Mouse (Mus musculus) thymus, postnatal 14 days (tissue): ENCODE measurements around the gene Golga1.

Source experiments
- DNase-seq: peaks from one replicate; pipeline ENCODE4 v3.0.0; 2021

Gene Golga1

DNA sequence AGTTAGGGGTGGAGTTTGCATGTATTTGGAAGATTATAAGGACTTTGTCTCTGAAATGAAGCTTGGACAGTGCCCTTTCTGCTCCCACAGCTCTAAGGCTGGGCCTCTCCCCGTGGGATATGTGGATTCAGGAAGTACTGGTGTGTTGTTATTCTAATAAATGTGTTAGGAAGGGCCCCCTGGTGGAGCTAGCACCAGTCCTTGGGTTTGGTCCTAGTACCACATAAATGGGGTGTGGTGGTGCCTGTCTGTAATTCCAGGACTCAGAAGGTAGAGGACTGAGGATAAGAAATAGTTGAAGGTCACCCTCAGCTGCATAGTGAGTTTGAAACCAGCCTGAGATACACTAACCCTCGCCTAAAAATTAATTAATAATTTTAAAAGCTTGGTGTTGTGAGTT, 92.1 kb downstream of the Golga1 start:
- DNase-seq: no peak

- DNase-seq: no peak
These were observed 95.3 kb downstream of the Golga1 start for GRCm38 (mm10) chr2:38970057-38970456.

DNA sequence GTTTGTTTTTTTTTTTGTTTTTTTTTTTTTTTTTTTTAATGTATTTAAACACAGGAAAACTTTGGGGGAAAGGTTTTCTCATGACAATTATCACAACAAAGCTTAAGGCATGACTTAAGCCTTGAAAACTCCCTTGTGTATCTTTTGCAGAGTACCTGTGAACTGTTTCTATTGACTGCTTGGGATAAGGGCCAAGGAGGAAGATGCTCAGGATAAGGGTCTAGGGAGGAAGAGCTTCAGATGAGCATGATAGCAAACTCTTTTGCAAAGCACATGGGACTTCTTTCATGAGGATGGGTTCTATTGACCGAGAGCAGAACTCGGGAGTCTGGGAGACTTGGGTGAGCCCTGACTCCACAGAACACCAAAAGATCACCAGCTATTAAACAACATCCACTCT, 95.7 kb downstream of the Golga1 start:
- no peak for DNase-seq
